Mouse (Mus musculus) ES-E14 (cell line): ENCODE data around the gene Dlgap5. TPM values are rescaled to one million over a fixed set of nuclear protein-coding genes. Genes with fewer than 3 reads are reported as not detected.
"Not testable (repeated sequence)": the region's sequence is repeated elsewhere in the genome, so short reads cannot be mapped to it uniquely, and the experiment has no call there.

Experiments
- DNase-seq: peaks from one replicate; pipeline ENCODE4 v3.0.0-alpha.2; 2013; ENCODE audit warnings: low read depth, low spot score
- H3K27ac ChIP-seq: 2 replicates; pipeline ENCODE4 v1.5.1; 2012; ENCODE audit warnings: low read depth, mild to moderate bottlenecking, low read length, moderate library complexity, mixed read lengths; ENCODE audit not compliant: poor library complexity, insufficient read depth, severe bottlenecking
- H3K36me3 ChIP-seq: 2 replicates; pipeline ENCODE4 v1.6.1; 2012; ENCODE audit warnings: mild to moderate bottlenecking, low read length, moderate library complexity, mixed read lengths; ENCODE audit not compliant: control insufficient read depth, poor library complexity, insufficient read depth, severe bottlenecking
- H3K4me1 ChIP-seq, 2 experiments: fragments of 150-350 bp in 1 of 2; sonication (generic) in 1 of 2; 2 replicates each; pipeline ENCODE4 v1.6.1; 2012; ENCODE audit warnings: low read length in 2 of 2, mild to moderate bottlenecking in 1 of 2, mixed read lengths in 1 of 2; ENCODE audit not compliant: control insufficient read depth in 2 of 2, insufficient read depth in 2 of 2, poor library complexity in 1 of 2
- H3K4me3 ChIP-seq, 2 experiments: fragments of 150-350 bp in 1 of 2; sonication (generic) in 1 of 2; 2 replicates each; pipeline ENCODE4 v1.5.1; 2012; ENCODE audit warnings: low read length in 2 of 2, low read depth in 1 of 2, mild to moderate bottlenecking in 1 of 2, mixed read lengths in 1 of 2; ENCODE audit not compliant: insufficient read depth in 1 of 2, poor library complexity in 1 of 2, severe bottlenecking in 1 of 2
- H3K9ac ChIP-seq: 2 replicates; pipeline ENCODE4 v1.6.1; 2012; ENCODE audit warnings: low read depth, mild to moderate bottlenecking, low read length, mixed read lengths; ENCODE audit not compliant: poor library complexity, insufficient read depth, severe bottlenecking
- H3K9me3 ChIP-seq: fragments of 150-350 bp; sonication (generic); 2 replicates; pipeline ENCODE4 v1.6.1; 2012; ENCODE audit warnings: low read depth, mild to moderate bottlenecking, low read length; ENCODE audit not compliant: control insufficient read depth, insufficient read depth
- CHD2 ChIP-seq: IDR thresholded peaks from 2 replicates; pipeline ENCODE4 v1.6.1; 2014; ENCODE audit warnings: mild to moderate bottlenecking, low read depth, low read length, inconsistent platforms
- HCFC1 ChIP-seq: IDR thresholded peaks from 2 replicates; pipeline ENCODE4 v1.6.1; 2012; ENCODE audit warnings: low read length, inconsistent platforms, borderline replicate concordance; ENCODE audit not compliant: insufficient read depth
- MAFK ChIP-seq: IDR thresholded peaks from 2 replicates; pipeline ENCODE4 v1.6.1; 2014; ENCODE audit warnings: mild to moderate bottlenecking, low read depth, low read length, inconsistent platforms; ENCODE audit not compliant: insufficient read depth
- ZC3H11A ChIP-seq: IDR thresholded peaks from 2 replicates; pipeline ENCODE4 v1.6.1; 2012; ENCODE audit warnings: low read depth, mild to moderate bottlenecking, inconsistent platforms, low read length, borderline replicate concordance
- ZNF384 ChIP-seq: IDR thresholded peaks from 2 replicates; pipeline ENCODE4 v1.6.1; 2012; ENCODE audit warnings: low read depth, low read length, inconsistent platforms
- in situ Hi-C, 2 experiments: fragments of 600-800 bp; cut with MboI; formaldehyde crosslinking; loops; one replicate each; pipeline ENCODE4 v1.15.1; 2025; ENCODE audit warnings: low sequenced_read_pairs in 2 of 2, inconsistent platforms in 1 of 2; ENCODE audit not compliant: unreplicated experiment in 2 of 2
- total RNA-seq: library from RNA; depleted of rRNA; stranded (reverse); fragments of 300-350 nt; gene quantifications from 2 replicates; pipeline ENCODE4 v1.2.3, GENCODE M21; 2012

Dlgap5 gene
- total RNA-seq, 1 experiment, result 46.8 TPM

DNA sequence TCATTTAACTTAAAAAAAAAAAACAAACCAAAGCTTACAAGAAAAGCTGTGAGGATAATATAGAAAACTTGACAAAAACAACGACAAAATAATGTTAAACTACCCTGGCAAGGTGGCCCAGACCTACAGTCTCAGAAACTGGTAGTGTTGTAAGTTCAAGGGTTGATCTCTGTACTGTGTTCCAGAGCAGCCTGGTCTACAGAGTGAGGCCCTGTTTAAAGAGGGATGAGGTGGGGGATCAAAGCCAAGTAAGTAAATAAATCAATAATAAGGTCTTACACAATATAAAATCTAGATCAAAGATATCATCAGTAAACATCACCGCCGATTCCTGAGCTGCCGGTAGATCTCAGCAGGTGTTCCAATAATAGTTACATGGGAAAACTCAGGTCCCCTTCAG, 44.2 kb upstream of the Dlgap5 start:
- H3K27ac ChIP-seq, result no peak overlapping the region
- TF ChIP-seq HCFC1 (no peak), CHD2 (no peak), ZNF384 (no peak), MAFK (no peak), ZC3H11A (no peak)
- DNase-seq, result no peak
- no peaks in the 10 kb centered on the region for H3K36me3 ChIP-seq
- no peak overlapping the region for H3K4me3 ChIP-seq
- in situ Hi-C loops, result no loop called here
- H3K9ac ChIP-seq, result no peak overlapping the region
- H3K9me3 ChIP-seq, result no peaks in the 10 kb centered on the region
- no peaks in the 10 kb centered on the region for H3K4me1 ChIP-seq

DNA sequence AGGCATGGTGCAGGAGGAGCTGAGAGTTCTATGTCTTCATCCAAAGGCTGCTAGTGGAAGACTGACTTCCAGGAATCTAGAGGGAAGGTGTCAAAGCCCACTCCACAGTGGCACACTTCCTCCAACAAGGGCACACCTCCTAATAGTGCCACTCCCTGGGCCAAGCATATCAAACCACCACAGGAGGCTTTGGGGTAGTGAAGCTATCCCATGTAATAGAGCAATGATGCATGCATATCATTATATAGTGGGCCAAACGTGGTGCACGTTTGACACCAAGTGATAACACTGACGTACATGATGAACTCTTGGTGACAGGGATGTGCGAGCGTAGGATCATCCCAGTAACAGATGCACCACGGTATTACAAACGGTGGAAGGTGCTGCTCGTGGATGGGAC, 43.8 kb upstream of the Dlgap5 start:
- Histone ChIP-seq H3K9ac (no peak overlapping the region), H3K4me1 (no peaks in the 10 kb centered on the region), H3K9me3 (no peaks in the 10 kb centered on the region), H3K36me3 (no peaks in the 10 kb centered on the region), H3K4me3 (no peak overlapping the region), H3K27ac (no peak overlapping the region)
- DNase-seq, result no peak
- in situ Hi-C loops, result no loop called here
- no peak for TF ChIP-seq ZC3H11A
- TF ChIP-seq ZNF384, result no peak
- no peak for TF ChIP-seq MAFK
- TF ChIP-seq HCFC1, result no peak
- no peak for TF ChIP-seq CHD2

DNA sequence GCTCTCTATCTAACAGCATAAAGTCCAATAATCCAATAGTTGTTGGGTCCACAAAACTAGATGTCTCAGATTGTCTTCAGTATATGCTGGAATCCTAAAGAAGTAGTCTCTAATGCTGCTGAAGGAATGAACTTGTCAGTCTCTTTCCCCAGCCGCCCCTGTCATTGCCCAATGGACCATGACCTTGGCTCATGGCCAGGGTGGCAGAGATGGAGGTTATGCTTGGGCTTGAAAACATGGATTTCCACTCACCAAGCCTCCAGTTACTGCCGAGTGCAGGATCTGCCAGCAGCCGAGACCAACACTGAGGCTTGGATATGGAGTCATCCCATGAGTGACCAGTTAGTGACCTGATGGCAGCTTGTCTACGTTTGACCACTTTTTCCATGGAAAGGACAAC, 41.3 kb upstream of the Dlgap5 start:
- TF ChIP-seq MAFK (no peak), HCFC1 (no peak), CHD2 (no peak), ZNF384 (no peak), ZC3H11A (no peak)
- in situ Hi-C loops, result no loop called here
- Histone ChIP-seq H3K4me1 (no peaks in the 10 kb centered on the region), H3K27ac (no peak overlapping the region), H3K36me3 (no peaks in the 10 kb centered on the region), H3K9me3 (no peaks in the 10 kb centered on the region), H3K4me3 (no peak overlapping the region), H3K9ac (no peak overlapping the region)
- DNase-seq, result no peak

DNA sequence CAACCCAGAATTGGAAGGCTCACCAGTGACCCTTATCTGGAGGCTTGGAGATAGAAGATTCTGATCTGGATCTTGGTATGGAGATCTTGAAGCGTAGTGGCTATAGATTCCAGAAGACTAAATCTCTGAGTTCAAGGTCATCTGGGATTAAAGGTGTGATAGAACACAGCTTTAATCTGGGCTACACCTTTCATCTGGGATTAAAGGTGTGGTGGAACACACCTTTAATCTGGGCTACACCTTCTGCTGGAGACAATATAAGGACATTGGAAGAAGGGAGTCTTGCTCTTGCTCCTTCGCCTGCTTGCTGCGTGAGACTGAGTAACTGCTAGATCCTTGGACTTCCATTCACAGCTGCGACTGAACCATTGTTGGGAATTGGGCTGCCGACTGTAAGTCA, 31.9 kb upstream of the Dlgap5 start, which contains the start of gene Fbxo34:
Fbxo34 (plus strand) TSS at position 301 of the 400 bp plus-strand sequence.
- H3K4me1 ChIP-seq, H3K4me3 ChIP-seq, in situ Hi-C loops, H3K9ac ChIP-seq, H3K9me3 ChIP-seq, H3K27ac ChIP-seq, DNase-seq, H3K36me3 ChIP-seq: not testable (repeated sequence)

DNA sequence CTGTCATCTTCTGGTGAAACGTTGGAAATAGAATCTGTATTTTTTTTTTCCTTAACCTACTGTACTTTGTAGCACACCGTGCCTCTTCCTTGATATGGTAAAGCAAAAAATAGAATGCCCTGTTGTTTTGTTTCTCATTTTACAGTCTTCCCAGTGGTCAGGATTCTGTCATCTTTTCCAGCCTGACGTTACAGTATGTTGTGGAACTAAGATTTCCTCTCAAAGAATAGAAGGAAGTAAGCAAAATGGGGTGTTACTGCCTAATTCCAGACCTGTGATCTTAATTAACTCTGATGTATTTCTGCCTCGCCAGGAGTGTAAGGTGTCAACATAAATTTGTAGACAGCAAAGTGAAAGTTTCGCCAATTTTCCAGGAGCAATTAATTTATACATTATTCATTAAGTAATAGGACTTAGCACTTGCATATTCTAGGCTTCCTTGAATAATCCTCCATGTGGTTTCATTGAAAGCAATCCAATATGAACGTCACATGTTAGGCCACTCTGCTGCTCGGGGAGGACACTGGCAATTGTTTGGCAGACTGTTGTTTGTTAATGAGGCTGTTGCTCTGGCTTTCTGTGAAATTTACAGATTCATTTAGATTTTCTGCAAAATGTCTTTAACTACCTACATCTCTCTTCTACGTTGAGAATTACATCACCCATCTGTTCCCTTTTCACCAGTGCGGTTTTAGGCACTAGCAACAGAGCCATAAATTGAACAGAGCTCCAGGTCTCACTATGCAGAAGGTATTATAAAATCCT, 27.3 kb upstream of the Dlgap5 start:
- in situ Hi-C loops, result no loop called here
- no peaks in the 10 kb centered on the region for H3K36me3 ChIP-seq
- H3K4me1 ChIP-seq, result no peaks in the 10 kb centered on the region
- no peak overlapping the region for H3K4me3 ChIP-seq
- H3K9ac ChIP-seq, result no peak overlapping the region
- TF ChIP-seq CHD2 (no peak), ZNF384 (no peak), MAFK (no peak), HCFC1 (no peak), ZC3H11A (no peak)
- no peak for DNase-seq
- H3K27ac ChIP-seq, result no peak overlapping the region
- H3K9me3 ChIP-seq, result no peaks in the 10 kb centered on the region
